ENCODE assay signal across 31 mouse cellular contexts in genomic region chr2:32644083-32644482, GRCm38 (mm10). TPM values are rescaled to one million over a fixed set of nuclear protein-coding genes. Genes with fewer than 3 reads are reported as not detected.
DNase-seq lines count a peak whose midpoint lies in the region; ATAC-seq and TF ChIP-seq lines count a peak whose summit lies in the region.
"Had no signal": no experiment of that assay in that cellular context is flagged by ENCODE, and none has a peak within 500 bp of the region (broad histone marks: within the 10 kb centered on the region; RNA-seq: fewer than 3 reads in every experiment).

No protein-coding gene starts in this region.

- DNase-seq in heart, adult 2 months, result no peak
- DNase-seq in heart, postnatal 4 days, result no peak
- no peak for DNase-seq in heart, postnatal 10 days
- DNase-seq in heart, postnatal 0 days (ENCODE audit: low spot score), result no peak
- DNase-seq in ovary, adult 18-20 months (ENCODE audit: low spot score), result no peak
- no peak for DNase-seq in forebrain, embryonic 14.5 days (ENCODE audit: low spot score)
- DNase-seq: adrenal gland, postnatal 14 days; cerebellum, adult 11-12 months; cerebellum, postnatal 10 days; forebrain, postnatal 0 days; gastrocnemius, postnatal 14 days; kidney, adult 2 months; kidney, postnatal 36 days; lung, adult 2 months; lung, postnatal 10 days; right cerebral cortex, adult 18-20 months; right cerebral cortex, postnatal 4 days; thymus, adult 2 months; thymus, postnatal 36 days had no signal

- TF ChIP-seq EP300 in heart, adult 2 months (IDR thresholded peaks at IDR 0.05; ENCODE audit: insufficient read depth, low read depth, low read length), result no peak
- TF ChIP-seq EP300 in heart, postnatal 0 days (IDR thresholded peaks at IDR 0.05; ENCODE audit: low read depth), result no peak

- H3K9ac ChIP-seq in heart, adult 2 months (ENCODE audit: low read depth, low read length), result no peak overlapping the region
- H3K9ac ChIP-seq in heart, embryonic 15.5 days, result 0 out of 2 replicates have a peak overlapping the region, but pooled peaks have one; percentile 2
- H3K9ac ChIP-seq in heart, postnatal 0 days (replicated peaks; ENCODE audit: low read depth, low read length), result no peak overlapping the region
- no peak overlapping the region for H3K9ac ChIP-seq in liver, embryonic 12.5 days
- H3K9ac ChIP-seq in forebrain, embryonic 14.5 days (ENCODE audit: low read length), result no peak overlapping the region
- H3K9ac ChIP-seq: embryonic facial prominence, embryonic 13.5 days; forebrain, postnatal 0 days; hindbrain, embryonic 12.5 days; intestine, embryonic 15.5 days; limb, embryonic 13.5 days had no signal

- H3K27ac ChIP-seq in heart, adult 2 months, result peak overlapping the region; percentile 95
- H3K27ac ChIP-seq in heart, embryonic 15.5 days, result no peak overlapping the region
- H3K27ac ChIP-seq in heart, postnatal 0 days (ENCODE audit: low read depth), result peak overlapping the region; percentile 71; the same call in 1 of the 2 replicates
- H3K27ac ChIP-seq in liver, embryonic 12.5 days, result peak overlapping the region; percentile 53
- no peak overlapping the region for H3K27ac ChIP-seq in forebrain, embryonic 14.5 days (ENCODE audit: low read depth, low read length)
- H3K27ac ChIP-seq: embryonic facial prominence, embryonic 13.5 days; hindbrain, embryonic 12.5 days; hindbrain, postnatal 0 days; intestine, embryonic 15.5 days; layer of hippocampus, adult 2 months; left cerebral cortex, adult 2 months; limb, embryonic 13.5 days; macrophage had no signal

- H3K4me2 ChIP-seq in heart, embryonic 15.5 days, result no peak overlapping the region
- no peak overlapping the region for H3K4me2 ChIP-seq in heart, postnatal 0 days (ENCODE audit: low read depth, low read length)
- peak overlapping the region; percentile 31; the same call in 1 of the 2 replicates for H3K4me2 ChIP-seq in liver, embryonic 12.5 days
- H3K4me2 ChIP-seq in forebrain, embryonic 14.5 days (ENCODE audit: low read length), result no peak overlapping the region
- H3K4me2 ChIP-seq: embryonic facial prominence, embryonic 13.5 days; hindbrain, embryonic 12.5 days; intestine, embryonic 15.5 days; limb, embryonic 13.5 days had no signal

- TF ChIP-seq POLR2A in heart, adult 2 months (IDR thresholded peaks at IDR 0.05; ENCODE audit: insufficient read depth, low read depth, low read length), result no peak

- ATAC-seq in heart, embryonic 15.5 days (replicated peaks; ENCODE audit: insufficient number of reproducible peaks, insufficient read depth, low FRiP score, low read depth), result no peak
- no peak for ATAC-seq in heart, postnatal 0 days (ENCODE audit: insufficient read depth, low read depth)
- no peak for ATAC-seq in liver, embryonic 12.5 days
- ATAC-seq in forebrain, embryonic 14.5 days, result no peak
- ATAC-seq: forebrain, postnatal 0 days; hindbrain, postnatal 0 days; intestine, embryonic 15.5 days; midbrain, embryonic 16.5 days had no signal

- H3K79me2 ChIP-seq in heart, adult 2 months (replicated peaks; ENCODE audit: control insufficient read depth, insufficient read depth, low read length), result 0 out of 2 replicates have a peak, but pooled peaks cover 3% of the 10 kb centered on the region

- no peaks in the 10 kb centered on the region for H3K27me3 ChIP-seq in heart, adult 2 months (ENCODE audit: control insufficient read depth, insufficient read depth, low read length)
- no peaks in the 10 kb centered on the region for H3K27me3 ChIP-seq in heart, embryonic 15.5 days
- no peaks in the 10 kb centered on the region for H3K27me3 ChIP-seq in heart, postnatal 0 days (ENCODE audit: control insufficient read depth, insufficient read depth, low read length)
- H3K27me3 ChIP-seq in liver, embryonic 12.5 days (replicated peaks), result no peaks in the 10 kb centered on the region
- no peaks in the 10 kb centered on the region for H3K27me3 ChIP-seq in forebrain, embryonic 14.5 days (replicated peaks; ENCODE audit: control insufficient read depth, insufficient read depth, low read length)
- H3K27me3 ChIP-seq: embryonic facial prominence, embryonic 13.5 days; hindbrain, embryonic 12.5 days; intestine, embryonic 15.5 days; limb, embryonic 13.5 days had no signal

- no peak overlapping the region for H3K4me3 ChIP-seq in heart, adult 2 months
- H3K4me3 ChIP-seq in heart, embryonic 15.5 days, result no peak overlapping the region
- H3K4me3 ChIP-seq in heart, postnatal 0 days (ENCODE audit: low read depth, low read length), result no peak overlapping the region
- no peak overlapping the region for H3K4me3 ChIP-seq in liver, embryonic 12.5 days
- H3K4me3 ChIP-seq in forebrain, embryonic 14.5 days (ENCODE audit: low read depth, low read length), result no peak overlapping the region
- H3K4me3 ChIP-seq: embryonic facial prominence, embryonic 13.5 days; hindbrain, embryonic 12.5 days; intestine, embryonic 15.5 days; layer of hippocampus, adult 2 months; left cerebral cortex, adult 2 months; limb, embryonic 13.5 days had no signal

- WGBS in heart, adult 2 months, result 62% methylated on average over 9 of the region's 9 CpGs
- WGBS in heart, embryonic 15.5 days, result 48% methylated on average over 9 of the region's 9 CpGs
- 47% methylated on average over 9 of the region's 9 CpGs for WGBS in heart, postnatal 0 days
- WGBS in liver, embryonic 12.5 days (ENCODE audit: insufficient replicate concordance), result 34% methylated on average over 9 of the region's 9 CpGs
- 82% methylated on average over 9 of the region's 9 CpGs for WGBS in forebrain, embryonic 14.5 days

- no peak for TF ChIP-seq CTCF in heart, adult 2 months (IDR thresholded peaks at IDR 0.05)
- TF ChIP-seq CTCF in heart, postnatal 0 days (IDR thresholded peaks at IDR 0.05; ENCODE audit: low read depth), result no peak

- peaks cover 28% of the 10 kb centered on the region for H3K4me1 ChIP-seq in heart, adult 2 months (ENCODE audit: control insufficient read depth, insufficient read depth, low read length)
- H3K4me1 ChIP-seq in heart, embryonic 15.5 days (replicated peaks), result peaks cover 57% of the 10 kb centered on the region
- peaks cover 34% of the 10 kb centered on the region for H3K4me1 ChIP-seq in heart, postnatal 0 days (ENCODE audit: control insufficient read depth, insufficient read depth)
- H3K4me1 ChIP-seq in liver, embryonic 12.5 days, result peaks cover 58% of the 10 kb centered on the region
- no peaks in the 10 kb centered on the region for H3K4me1 ChIP-seq in forebrain, embryonic 14.5 days (ENCODE audit: control insufficient read depth, insufficient read depth, low read length)

- no peaks in the 10 kb centered on the region for H3K9me3 ChIP-seq in heart, embryonic 15.5 days (replicated peaks)
- H3K9me3 ChIP-seq in heart, postnatal 0 days (replicated peaks; ENCODE audit: control insufficient read depth, low read length), result no peaks in the 10 kb centered on the region
- no peaks in the 10 kb centered on the region for H3K9me3 ChIP-seq in liver, embryonic 12.5 days (replicated peaks)
- no peaks in the 10 kb centered on the region for H3K9me3 ChIP-seq in forebrain, embryonic 14.5 days (replicated peaks; ENCODE audit: control insufficient read depth, low read length)
- H3K9me3 ChIP-seq: embryonic facial prominence, embryonic 13.5 days; hindbrain, embryonic 12.5 days; intestine, embryonic 15.5 days; limb, embryonic 13.5 days had no signal

- H3K36me3 ChIP-seq in heart, adult 2 months (ENCODE audit: control insufficient read depth, insufficient read depth, low read length), result no peaks in the 10 kb centered on the region
- H3K36me3 ChIP-seq in heart, embryonic 15.5 days, result no peaks in the 10 kb centered on the region
- no peaks in the 10 kb centered on the region for H3K36me3 ChIP-seq in heart, postnatal 0 days (replicated peaks; ENCODE audit: control insufficient read depth, insufficient read depth, low read length)
- no peaks in the 10 kb centered on the region for H3K36me3 ChIP-seq in liver, embryonic 12.5 days
- no peaks in the 10 kb centered on the region for H3K36me3 ChIP-seq in forebrain, embryonic 14.5 days (ENCODE audit: control insufficient read depth, insufficient read depth, low read length)
- H3K36me3 ChIP-seq: embryonic facial prominence, embryonic 13.5 days; hindbrain, embryonic 12.5 days; intestine, embryonic 15.5 days; limb, embryonic 13.5 days had no signal

- intact Hi-C loops in heart, adult 2 months (cut with DNase I), result no loop called here
- intact Hi-C loops in heart, postnatal 10 days (cut with DNase I), result no loop called here

RNA-seq across cellular contexts. Expression of gene Eng, which starts 2.3 kb away (rescaled TPM):
- total RNA-seq in heart, adult 2 months (2021), result 100 to 1,000 TPM; 113 to 122 TPM
- 230 and 239 TPM in 2 replicates for polyA plus RNA-seq in heart, adult 2 months (2012; rRNA removed)
- 100 to 1,000 TPM; 149 to 162 TPM for total RNA-seq in heart, postnatal 4 days (2021)
- polyA plus RNA-seq in heart, embryonic 15.5 days (2015; fragmentation: Nextera tagmentation; extraction: Ambion mirVana), result 144 and 163 TPM in 2 replicates
- total RNA-seq in heart, postnatal 10 days (2021), result 100 to 1,000 TPM; 152 to 166 TPM
- 123 and 148 TPM in 2 replicates for total RNA-seq in heart, postnatal 0 days (2014; rRNA removed; ENCODE audit: low replicate concordance)
- 133 and 137 TPM in 2 replicates for polyA plus RNA-seq in heart, postnatal 0 days (2015; fragmentation: Nextera tagmentation; extraction: Ambion mirVana)
- polyA plus RNA-seq in liver, embryonic 12.5 days (2016; fragmentation: Nextera tagmentation; extraction: Ambion mirVana), result 32.4 and 35.4 TPM in 2 replicates
- polyA plus RNA-seq in forebrain, embryonic 14.5 days (2014; fragmentation: Nextera tagmentation; extraction: Ambion mirVana), result 15.0 and 23.1 TPM in 2 replicates
- total RNA-seq: neutrophil, adult 5-6 weeks had no signal

RNA-seq across cellular contexts. Expression of gene Ak1, which starts 22.5 kb away (rescaled TPM):
- 100 to 1,000 TPM; 606 to 670 TPM for total RNA-seq in heart, adult 2 months (2021)
- polyA plus RNA-seq in heart, adult 2 months (2012; rRNA removed), result 584 and 623 TPM in 2 replicates
- total RNA-seq in heart, postnatal 4 days (2021), result 100 to 1,000 TPM; 405 to 424 TPM
- 360 and 390 TPM in 2 replicates for polyA plus RNA-seq in heart, embryonic 15.5 days (2015; fragmentation: Nextera tagmentation; extraction: Ambion mirVana)
- total RNA-seq in heart, postnatal 10 days (2021), result 100 to 1,000 TPM; 522 to 538 TPM
- 544 and 572 TPM in 2 replicates for total RNA-seq in heart, postnatal 0 days (2014; rRNA removed; ENCODE audit: low replicate concordance)
- polyA plus RNA-seq in heart, postnatal 0 days (2015; fragmentation: Nextera tagmentation; extraction: Ambion mirVana), result 721 and 737 TPM in 2 replicates
- polyA plus RNA-seq in liver, embryonic 12.5 days (2016; fragmentation: Nextera tagmentation; extraction: Ambion mirVana), result 2.6 TPM in 2 replicates
- 60.3 and 65.9 TPM in 2 replicates for polyA plus RNA-seq in forebrain, embryonic 14.5 days (2014; fragmentation: Nextera tagmentation; extraction: Ambion mirVana)
- total RNA-seq: neutrophil, adult 5-6 weeks had no signal

RNA-seq across cellular contexts. Expression of gene St6galnac6, which starts 44.6 kb away (rescaled TPM):
- 100 to 1,000 TPM; 107 to 125 TPM for total RNA-seq in heart, adult 2 months (2021)
- polyA plus RNA-seq in heart, adult 2 months (2012; rRNA removed), result 129 and 174 TPM in 2 replicates
- total RNA-seq in heart, postnatal 4 days (2021), result 10 to 100 TPM; 77.5 to 82.7 TPM
- polyA plus RNA-seq in heart, embryonic 15.5 days (2015; fragmentation: Nextera tagmentation; extraction: Ambion mirVana), result 28.5 and 29.0 TPM in 2 replicates
- total RNA-seq in heart, postnatal 10 days (2021), result 100 to 1,000 TPM in 1 of 2 experiments, 10 to 100 TPM in 1; 87.9 to 103 TPM
- total RNA-seq in heart, postnatal 0 days (2014; rRNA removed; ENCODE audit: low replicate concordance), result 102 and 117 TPM in 2 replicates
- polyA plus RNA-seq in heart, postnatal 0 days (2015; fragmentation: Nextera tagmentation; extraction: Ambion mirVana), result 44.1 and 44.3 TPM in 2 replicates
- 14.5 and 15.4 TPM in 2 replicates for polyA plus RNA-seq in liver, embryonic 12.5 days (2016; fragmentation: Nextera tagmentation; extraction: Ambion mirVana)
- polyA plus RNA-seq in forebrain, embryonic 14.5 days (2014; fragmentation: Nextera tagmentation; extraction: Ambion mirVana), result 4.7 and 5.7 TPM in 2 replicates

RNA-seq across cellular contexts. Expression of gene St6galnac4, which starts 57.2 kb away (rescaled TPM):
- 10 to 100 TPM; 16.2 to 17.8 TPM for total RNA-seq in heart, adult 2 months (2021)
- 25.2 and 28.6 TPM in 2 replicates for polyA plus RNA-seq in heart, adult 2 months (2012; rRNA removed)
- 10 to 100 TPM; 31.6 to 38.6 TPM for total RNA-seq in heart, postnatal 4 days (2021)
- 33.5 and 38.7 TPM in 2 replicates for polyA plus RNA-seq in heart, embryonic 15.5 days (2015; fragmentation: Nextera tagmentation; extraction: Ambion mirVana)
- 10 to 100 TPM; 29.3 to 31.8 TPM for total RNA-seq in heart, postnatal 10 days (2021)
- total RNA-seq in heart, postnatal 0 days (2014; rRNA removed; ENCODE audit: low replicate concordance), result 25.7 and 28.0 TPM in 2 replicates
- 25.5 and 27.0 TPM in 2 replicates for polyA plus RNA-seq in heart, postnatal 0 days (2015; fragmentation: Nextera tagmentation; extraction: Ambion mirVana)
- 17.5 and 18.9 TPM in 2 replicates for polyA plus RNA-seq in liver, embryonic 12.5 days (2016; fragmentation: Nextera tagmentation; extraction: Ambion mirVana)
- polyA plus RNA-seq in forebrain, embryonic 14.5 days (2014; fragmentation: Nextera tagmentation; extraction: Ambion mirVana), result 18.7 and 21.4 TPM in 2 replicates

RNA-seq across cellular contexts. Expression of gene Fpgs, which starts 59.9 kb away (rescaled TPM):
- total RNA-seq in heart, adult 2 months (2021), result 1 to 10 TPM; 4.6 to 5.7 TPM
- 17.8 and 18.0 TPM in 2 replicates for polyA plus RNA-seq in heart, adult 2 months (2012; rRNA removed)
- 10 to 100 TPM; 10.5 to 12.5 TPM for total RNA-seq in heart, postnatal 4 days (2021)
- 13.8 and 19.7 TPM in 2 replicates for polyA plus RNA-seq in heart, embryonic 15.5 days (2015; fragmentation: Nextera tagmentation; extraction: Ambion mirVana)
- total RNA-seq in heart, postnatal 10 days (2021), result 10 to 100 TPM in 1 of 2 experiments, 1 to 10 TPM in 1; 9.9 to 11.7 TPM
- total RNA-seq in heart, postnatal 0 days (2014; rRNA removed; ENCODE audit: low replicate concordance), result 13.6 and 14.5 TPM in 2 replicates
- 8.5 and 10.9 TPM in 2 replicates for polyA plus RNA-seq in heart, postnatal 0 days (2015; fragmentation: Nextera tagmentation; extraction: Ambion mirVana)
- 32.8 and 35.8 TPM in 2 replicates for polyA plus RNA-seq in liver, embryonic 12.5 days (2016; fragmentation: Nextera tagmentation; extraction: Ambion mirVana)
- polyA plus RNA-seq in forebrain, embryonic 14.5 days (2014; fragmentation: Nextera tagmentation; extraction: Ambion mirVana), result 10.9 and 14.3 TPM in 2 replicates

Comparison
In these comparisons a context has a peak if more than half of its experiments do, and no peak if none do; other contexts are left out.
1. H3K27ac ChIP-seq: peak in heart, adult 2 months (single experiment), heart, postnatal 0 days (single experiment) and liver, embryonic 12.5 days (single experiment); none in heart, embryonic 15.5 days (single experiment) and forebrain, embryonic 14.5 days (single experiment).
2. RNA of gene Ak1, which starts 22.5 kb away (polyA plus RNA-seq): 721 to 737 TPM in heart, postnatal 0 days, 584 to 623 TPM in heart, adult 2 months, 360 to 390 TPM in heart, embryonic 15.5 days and 60.3 to 65.9 TPM in forebrain, embryonic 14.5 days; 2.6 TPM in liver, embryonic 12.5 days; every median in the first group is over 10 times any median in the second.